Mouse (Mus musculus): Measurements from ENCODE around the gene Gm4513. TPM values are rescaled to one million over a fixed set of nuclear protein-coding genes. Genes with fewer than 3 reads are reported as not detected.

Gm4513 gene
- total RNA-seq (2023): not detected

GRCm38 (mm10) chr7:20598921-20599320 lies at the start of gene Gm4513:
TSS of gene Gm4513 (minus strand) at chr7:20599021.

GRCm38 (mm10) chr7:20576141-20576540 lies 22.7 kb downstream of the Gm4513 start, which contains the start of gene Gm4141:
TSS of gene Gm4141 (minus strand) at chr7:20576241.

GRCm38 (mm10) chr7:20545657-20546056 lies 53.2 kb downstream of the Gm4513 start, which contains the start of gene Gm5726:
TSS of gene Gm5726 (minus strand) at chr7:20545757.

Other genes starting within 250 kb of the Gm4513 start
- not detected for gene Gm5728, start 223.6 kb downstream of the Gm4513 start, total RNA-seq (2023)
- not detected for gene Vmn1r100, start 181.1 kb downstream of the Gm4513 start, total RNA-seq (2023)
- not detected for gene Vmn1r101, start 156.4 kb downstream of the Gm4513 start, total RNA-seq (2023)
- gene Gm10670, start 124.1 kb downstream of the Gm4513 start, total RNA-seq (2023): not detected
- not detected for gene Vmn1r103, start 88.5 kb downstream of the Gm4513 start, total RNA-seq (2023)
- not detected for gene Vmn1r104, start 65.2 kb downstream of the Gm4513 start, total RNA-seq (2023)
- gene Gm5726, start 53.3 kb downstream of the Gm4513 start, total RNA-seq (2023): not detected
- not detected for gene Gm4141, start 22.8 kb downstream of the Gm4513 start, total RNA-seq (2023)
- not detected for gene Vmn1r107, start 69.9 kb upstream of the Gm4513 start, total RNA-seq (2023)
- not detected for gene Vmn1r111, start 104.2 kb upstream of the Gm4513 start, total RNA-seq (2023)
- gene Gm10668, start 131.6 kb upstream of the Gm4513 start, total RNA-seq (2023): not detected
- gene Vmn1r112, start 172.2 kb upstream of the Gm4513 start, total RNA-seq (2023): not detected
- not detected for gene Vmn1r113, start 188.3 kb upstream of the Gm4513 start, total RNA-seq (2023)
- not detected for gene Vmn1r114, start 213.2 kb upstream of the Gm4513 start, total RNA-seq (2023)
- not detected for gene Vmn1r115, start 246.0 kb upstream of the Gm4513 start, total RNA-seq (2023)

Data from neutrophil, adult 59 days (primary cell).